Mouse (Mus musculus) myocyte (in vitro differentiated cells): ENCODE results near the gene Sema3b.

Experiments
- CEBPB ChIP-seq: IDR thresholded peaks from 2 replicates; pipeline ENCODE4 v1.6.1; 2011; ENCODE audit warnings: mild to moderate bottlenecking, moderate library complexity; ENCODE audit not compliant: poor library complexity, insufficient read depth, severe bottlenecking
- E2F4 ChIP-seq: IDR thresholded peaks from one replicate; pipeline ENCODE4 v1.6.1; 2011; ENCODE audit warnings: mild to moderate bottlenecking, control low read depth, moderate library complexity; ENCODE audit not compliant: insufficient read depth
- MAX ChIP-seq: IDR thresholded peaks from one replicate; pipeline ENCODE4 v1.6.1; 2011; ENCODE audit warnings: low read depth, mild to moderate bottlenecking, control low read depth
- MYOD1 ChIP-seq, 3 experiments: IDR thresholded peaks; one replicate each; pipeline ENCODE4 v1.6.1; 2011; ENCODE audit warnings: control low read depth in 2 of 3, low read depth in 2 of 3, mild to moderate bottlenecking in 2 of 3, moderate library complexity in 1 of 3; ENCODE audit not compliant: insufficient read length in 2 of 3, control insufficient read depth in 1 of 3
- POLR2A ChIP-seq: IDR thresholded peaks from one replicate; pipeline ENCODE4 v1.6.1; 2011; ENCODE audit warnings: low read depth, mild to moderate bottlenecking, control low read depth, moderate library complexity; ENCODE audit not compliant: insufficient read length
- POLR2AphosphoS2 ChIP-seq: IDR thresholded peaks from one replicate; pipeline ENCODE4 v1.6.1; 2011; ENCODE audit warnings: low read depth, control low read depth; ENCODE audit not compliant: insufficient read length
- REST ChIP-seq: IDR thresholded peaks from one replicate; pipeline ENCODE4 v1.6.1; 2011; ENCODE audit warnings: mild to moderate bottlenecking, control low read depth, moderate library complexity; ENCODE audit not compliant: insufficient read depth, insufficient read length
- USF1 ChIP-seq: IDR thresholded peaks from one replicate; pipeline ENCODE4 v1.6.1; 2011; ENCODE audit warnings: low read depth, mild to moderate bottlenecking, control low read depth, moderate library complexity

GRCm38 (mm10) chr9:107578587-107578986 is 30.4 kb downstream of the Sema3b start, which contains the start of gene Naa80:
- TF ChIP-seq POLR2A (no peak), E2F4 (no peak), REST (no peak), USF1 (no peak), POLR2AphosphoS2 (no peak), MAX (no peak), MYOD1 (IDR thresholded peaks at IDR 0.05; ENCODE audit: control insufficient read depth in 1 of 3, insufficient read length in 2 of 3, low read depth in 2 of 3) (no peak), CEBPB (no peak)
